Mouse (Mus musculus) thymus, postnatal 36 days (tissue): ENCODE results near the gene Fbxl8.

Experiments
- DNase-seq, 2 experiments: peaks; one replicate each; pipeline ENCODE4 v3.0.0; 2022; ENCODE audit warnings: mixed read lengths in 2 of 2

The Fbxl8 gene

GRCm38 (mm10) chr8:105305211-105306145 is 41.0 kb downstream of the Fbxl8 start, which contains the start of gene Elmo3:
Gene Elmo3, plus strand, starts transcription at chr8:105305601.
- DNase-seq = peak; percentile 57 to 76

- no peak for DNase-seq
These were observed 41.8 kb downstream of the Fbxl8 start for GRCm38 (mm10) chr8:105306146-105306691.

- DNase-seq = peak in 1 of 2 experiments; percentile 13
These were observed 43.2 kb downstream of the Fbxl8 start for GRCm38 (mm10) chr8:105307670-105308069.

- DNase-seq = no peak
These were observed 44.0 kb downstream of the Fbxl8 start for GRCm38 (mm10) chr8:105308428-105308827.

GRCm38 (mm10) chr8:105309142-105309847 is 44.8 kb downstream of the Fbxl8 start:
- DNase-seq = peak in 1 of 2 experiments; percentile 9

- no peak for DNase-seq
These were observed 45.7 kb downstream of the Fbxl8 start for GRCm38 (mm10) chr8:105310118-105310517.

GRCm38 (mm10) chr8:105311718-105312117 is 47.3 kb downstream of the Fbxl8 start:
- DNase-seq = no peak

GRCm38 (mm10) chr8:105312891-105313481 is 48.5 kb downstream of the Fbxl8 start:
- DNase-seq = no peak

- no peak for DNase-seq
These were observed 49.4 kb downstream of the Fbxl8 start for GRCm38 (mm10) chr8:105313622-105314402.

GRCm38 (mm10) chr8:105315073-105315769 is 50.8 kb downstream of the Fbxl8 start:
- no peak for DNase-seq

GRCm38 (mm10) chr8:105317941-105318340 is 53.5 kb downstream of the Fbxl8 start:
- DNase-seq = no peak

- no peak for DNase-seq
These were observed 54.3 kb downstream of the Fbxl8 start for GRCm38 (mm10) chr8:105318662-105319190.
